Mouse (Mus musculus) T-helper 1 cell (primary cell): Measurements from ENCODE around the gene Cyb561.

Source experiments
- in situ Hi-C: fragments of 300-600 bp; cut with MboI, MseI; formaldehyde crosslinking; loops from one replicate; pipeline ENCODE4 v1.15.1; 2025; ENCODE audit warnings: high pct_unique_total_duplicates

Cyb561 gene

GRCm38 (mm10) chr11:105952911-105953386 lies at the start of gene Cyb561:
Gene Cyb561, minus strand, starts transcription at chr11:105953336.
- in situ Hi-C loops, result no loop called here

GRCm38 (mm10) chr11:106001718-106002117 lies 48.6 kb upstream of the Cyb561 start:
- in situ Hi-C loops, result no loop called here

GRCm38 (mm10) chr11:106000062-106000461 lies 46.9 kb upstream of the Cyb561 start:
- in situ Hi-C loops, result no loop called here

GRCm38 (mm10) chr11:105994375-105994774 lies 41.2 kb upstream of the Cyb561 start, which contains the start of gene Ace3:
Gene Ace3, plus strand, starts transcription at chr11:105994675.
- in situ Hi-C loops, result no loop called here

- in situ Hi-C loops, result no loop called here
Observed at GRCm38 (mm10) chr11:105990231-105990630, 37.1 kb upstream of the Cyb561 start.

- in situ Hi-C loops, result no loop called here
Observed at GRCm38 (mm10) chr11:105989446-105989845, 36.3 kb upstream of the Cyb561 start.

- in situ Hi-C loops, result no loop called here
Observed at GRCm38 (mm10) chr11:105987446-105987845, 34.3 kb upstream of the Cyb561 start.

GRCm38 (mm10) chr11:105984452-105984851 lies 31.3 kb upstream of the Cyb561 start:
- in situ Hi-C loops, result no loop called here

- in situ Hi-C loops, result no loop called here
Observed at GRCm38 (mm10) chr11:105978634-105979033, 25.5 kb upstream of the Cyb561 start.

- in situ Hi-C loops, result no loop called here
Observed at GRCm38 (mm10) chr11:105978232-105978631, 25.1 kb upstream of the Cyb561 start.

- in situ Hi-C loops, result no loop called here
Observed at GRCm38 (mm10) chr11:105975636-105976035, 22.5 kb upstream of the Cyb561 start.

- in situ Hi-C loops, result no loop called here
Observed at GRCm38 (mm10) chr11:105975050-105975449, 21.9 kb upstream of the Cyb561 start.

- in situ Hi-C loops, result no loop called here
Observed at GRCm38 (mm10) chr11:105974593-105974992, 21.5 kb upstream of the Cyb561 start.

- in situ Hi-C loops, result no loop called here
Observed at GRCm38 (mm10) chr11:105969516-105969915, 16.4 kb upstream of the Cyb561 start.

- in situ Hi-C loops, result no loop called here
Observed at GRCm38 (mm10) chr11:105968948-105969347, 15.8 kb upstream of the Cyb561 start.

GRCm38 (mm10) chr11:105967741-105968574 lies 14.8 kb upstream of the Cyb561 start, which contains the start of gene Ace:
Gene Ace, plus strand, starts transcription at chr11:105967945.
- in situ Hi-C loops, result no loop called here

- in situ Hi-C loops, result no loop called here
Observed at GRCm38 (mm10) chr11:105966288-105966687, 13.2 kb upstream of the Cyb561 start.

- in situ Hi-C loops, result no loop called here
Observed at GRCm38 (mm10) chr11:105964691-105965090, 11.6 kb upstream of the Cyb561 start.

GRCm38 (mm10) chr11:105959355-105959754 lies 6.2 kb upstream of the Cyb561 start:
- in situ Hi-C loops, result no loop called here

GRCm38 (mm10) chr11:105958566-105958965 lies 5.4 kb upstream of the Cyb561 start:
- in situ Hi-C loops, result no loop called here

GRCm38 (mm10) chr11:105957501-105957900 lies 4.4 kb upstream of the Cyb561 start:
- in situ Hi-C loops, result no loop called here

GRCm38 (mm10) chr11:105955815-105956430 lies 2.8 kb upstream of the Cyb561 start:
- in situ Hi-C loops, result no loop called here

GRCm38 (mm10) chr11:105953402-105953801 lies 266 bp upstream of the Cyb561 start:
- in situ Hi-C loops, result no loop called here
